Mouse (Mus musculus) liver, postnatal 0 days (tissue): Measurements from ENCODE around the gene Hmcn1. TPM values are rescaled to one million over a fixed set of nuclear protein-coding genes. Genes with fewer than 3 reads are reported as not detected.

ENCODE experiments used
- ATAC-seq: fragments of 200-750 bp; cut with Nextera tagmentation; 2 replicates; pipeline ENCODE4 v1.8.0; 2017; ENCODE audit warnings: mild to moderate bottlenecking, moderate library complexity
- DNase-seq: peaks from one replicate; pipeline ENCODE4 v3.0.0-alpha.2; 2016
- H3K27ac ChIP-seq: fragments of 300-500 bp; sonication (generic); 2 replicates; pipeline ENCODE4 v1.5.1; 2014; ENCODE audit warnings: antibody characterized with exemption, moderate library complexity, mild to moderate bottlenecking, low read depth
- H3K27me3 ChIP-seq: fragments of 300-500 bp; sonication (generic); 2 replicates; pipeline ENCODE4 v1.6.1; 2014; ENCODE audit warnings: low read length, control low read depth, mixed read lengths; ENCODE audit not compliant: insufficient read depth
- H3K36me3 ChIP-seq: fragments of 300-500 bp; sonication (generic); replicated peaks from 2 replicates; pipeline ENCODE4 v1.6.1; 2014; ENCODE audit warnings: mild to moderate bottlenecking, control low read depth, low read length, moderate library complexity, mixed read lengths; ENCODE audit not compliant: insufficient read depth
- H3K4me1 ChIP-seq: fragments of 300-500 bp; sonication (generic); 2 replicates; pipeline ENCODE4 v1.6.1; 2014; ENCODE audit warnings: antibody characterized with exemption, mild to moderate bottlenecking, control low read depth; ENCODE audit not compliant: insufficient read depth
- H3K4me2 ChIP-seq: fragments of 300-500 bp; sonication (generic); 2 replicates; pipeline ENCODE4 v1.6.1; 2014; ENCODE audit warnings: low read depth, mild to moderate bottlenecking, low read length, moderate library complexity, mixed read lengths
- H3K4me3 ChIP-seq: fragments of 300-500 bp; sonication (generic); 2 replicates; pipeline ENCODE4 v1.5.1; 2014; ENCODE audit warnings: low read depth, low read length
- H3K9ac ChIP-seq: fragments of 300-500 bp; sonication (generic); replicated peaks from 2 replicates; pipeline ENCODE4 v1.6.1; 2014; ENCODE audit warnings: mild to moderate bottlenecking, moderate library complexity
- H3K9me3 ChIP-seq: fragments of 300-500 bp; sonication (generic); 2 replicates; pipeline ENCODE4 v1.6.1; 2016; ENCODE audit warnings: mild to moderate bottlenecking, control low read depth, low read length, mixed read lengths
- CTCF ChIP-seq: sonication (generic); IDR thresholded peaks from 2 replicates; pipeline ENCODE4 v1.5.1; 2016; ENCODE audit warnings: antibody characterized with exemption, low read depth
- EP300 ChIP-seq: IDR thresholded peaks from 2 replicates; pipeline ENCODE4 v1.6.1; 2016; ENCODE audit warnings: antibody characterized with exemption, low read depth, mild to moderate bottlenecking
- WGBS: fragments of 180-500 bp; shearing (Covaris S2); extraction: QIAGEN DNeasy Blood & Tissue Kit; methylation state at CpG from one replicate; pipeline ENCODE4 v1.1.7; 2014; ENCODE audit not compliant: insufficient replicate concordance; 5-methylcytosine and 5-hydroxymethylcytosine counted together
- polyA plus RNA-seq: library from polyadenylated mRNA; unstranded; fragments of >200 nt; fragmentation: Nextera tagmentation; extraction: Ambion mirVana; gene quantifications from 2 replicates; pipeline ENCODE4 v1.2.1, GENCODE M21; 2015

Gene Hmcn1
- polyA plus RNA-seq, 1 experiment from 2014 or later = 2.4 TPM

DNA sequence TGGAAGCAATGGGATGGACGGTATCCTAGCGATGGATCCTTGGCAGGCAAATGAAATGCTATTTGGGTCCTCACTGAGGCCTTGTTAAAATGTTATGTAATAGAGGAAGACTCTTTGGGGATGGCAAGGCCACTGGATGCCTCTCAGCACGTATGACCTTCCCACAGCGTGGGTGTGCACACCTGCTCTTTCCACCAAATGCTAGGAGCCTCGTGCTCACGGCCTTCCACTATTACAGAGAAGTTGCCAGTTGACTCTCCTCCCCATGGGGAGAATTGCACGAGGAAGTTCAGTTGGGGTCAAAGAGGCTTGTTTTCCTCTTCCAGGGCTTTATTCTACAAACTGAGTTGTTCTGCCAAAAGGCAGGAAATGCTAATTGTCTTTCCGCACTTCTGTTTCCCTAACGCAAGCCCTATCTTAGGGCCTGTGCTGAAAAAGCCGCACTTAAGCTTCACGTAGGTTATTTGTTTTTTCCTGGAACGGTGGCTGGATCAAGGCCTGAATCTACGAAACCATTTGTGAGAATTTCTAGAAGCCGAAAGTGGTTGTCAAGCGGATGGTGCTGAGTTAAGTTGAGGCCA, 43.3 kb upstream of the Hmcn1 start:
- no peak for DNase-seq
- 0 out of 2 replicates have a peak overlapping the region, but pooled peaks have one; percentile 16 for H3K27ac ChIP-seq
- H3K4me3 ChIP-seq = no peak overlapping the region
- ATAC-seq = peak; percentile 18; the same call in 1 of the 2 replicates
- H3K4me1 ChIP-seq = peaks cover 16% of the 10 kb centered on the region
- no peaks in the 10 kb centered on the region for H3K9me3 ChIP-seq
- WGBS = 62% methylated on average over 15 of the region's 15 CpGs
- H3K4me2 ChIP-seq = no peak overlapping the region
- no peak for TF ChIP-seq EP300
- TF ChIP-seq CTCF = no peak
- no peak overlapping the region for H3K9ac ChIP-seq
- H3K27me3 ChIP-seq = no peaks in the 10 kb centered on the region
- no peaks in the 10 kb centered on the region for H3K36me3 ChIP-seq

GRCm38 (mm10) chr1:151035766-151036165, 42.5 kb upstream of the Hmcn1 start:
- ATAC-seq = no peak
- Histone ChIP-seq H3K4me2 (no peak overlapping the region), H3K36me3 (no peaks in the 10 kb centered on the region), H3K4me3 (no peak overlapping the region), H3K27me3 (no peaks in the 10 kb centered on the region), H3K9ac (no peak overlapping the region), H3K4me1 (peaks cover 12% of the 10 kb centered on the region), H3K9me3 (no peaks in the 10 kb centered on the region), H3K27ac (no peak overlapping the region)
- TF ChIP-seq CTCF (no peak), EP300 (no peak)
- WGBS = 75% methylated on average over 3 of the region's 3 CpGs
- DNase-seq = no peak

DNA sequence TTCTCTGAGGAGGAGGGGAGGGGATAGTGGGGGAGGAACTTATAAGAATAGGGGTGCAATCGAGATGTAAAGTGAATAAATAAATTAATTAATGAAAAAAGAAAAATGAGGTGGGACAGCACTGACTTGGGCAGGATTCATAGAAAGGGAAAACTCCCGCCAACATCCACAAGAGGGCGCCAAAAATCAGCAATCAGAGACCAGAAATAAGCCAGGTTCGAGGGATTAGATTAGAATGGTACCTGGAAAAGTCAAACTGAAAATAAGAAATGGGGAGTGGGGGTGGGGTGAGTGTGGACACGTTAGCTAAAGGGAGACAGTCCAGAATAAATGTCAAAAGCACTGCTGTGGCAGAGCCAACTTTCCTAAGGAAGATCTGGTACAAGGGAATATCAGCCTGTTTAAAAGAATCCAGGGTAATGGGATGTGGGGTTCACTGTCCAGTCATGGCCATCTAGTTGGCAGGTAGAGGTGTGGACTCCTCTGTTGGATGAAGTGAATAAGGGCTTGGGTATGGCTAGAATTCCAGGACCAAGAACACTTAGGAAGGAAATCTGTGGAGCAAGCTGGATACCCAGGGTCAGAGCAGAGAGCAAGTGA, 41.9 kb upstream of the Hmcn1 start:
- peak; percentile 29; the same call in 1 of the 2 replicates for ATAC-seq
- Histone ChIP-seq H3K27me3 (no peaks in the 10 kb centered on the region), H3K4me1 (peaks cover 6% of the 10 kb centered on the region), H3K27ac (no peak overlapping the region), H3K9ac (no peak overlapping the region), H3K9me3 (no peaks in the 10 kb centered on the region), H3K4me2 (no peak overlapping the region), H3K36me3 (no peaks in the 10 kb centered on the region), H3K4me3 (no peak overlapping the region)
- peak; percentile 73 for DNase-seq
- WGBS = 2% methylated on average over 5 of the region's 5 CpGs
- TF ChIP-seq EP300 (no peak), CTCF (peak; percentile 87)

DNA sequence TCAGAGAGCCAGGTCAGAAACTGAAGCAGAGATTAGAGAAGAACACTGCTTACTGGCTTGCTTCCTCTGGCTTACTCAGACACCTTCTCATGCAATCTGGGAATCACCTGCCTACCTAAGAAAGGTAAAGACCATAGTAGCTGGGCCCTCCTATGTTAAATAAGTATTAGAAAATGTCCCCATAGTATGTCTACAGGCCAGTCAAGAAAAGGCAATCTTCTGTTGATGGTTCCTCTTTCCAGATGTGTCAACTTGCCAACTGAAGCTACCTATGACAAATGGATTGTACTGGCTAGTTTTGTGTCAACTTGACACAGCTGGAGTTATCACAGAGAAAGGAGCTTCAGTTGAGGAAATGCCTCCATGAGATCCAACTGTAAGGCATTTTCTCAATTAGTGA, 40.1 kb upstream of the Hmcn1 start:
- no peaks in the 10 kb centered on the region for H3K27me3 ChIP-seq
- H3K4me1 ChIP-seq = no peaks in the 10 kb centered on the region; the same call in 1 of the 2 replicates
- H3K4me2 ChIP-seq = no peak overlapping the region
- no peak overlapping the region for H3K9ac ChIP-seq
- no peak overlapping the region for H3K27ac ChIP-seq
- no peaks in the 10 kb centered on the region for H3K36me3 ChIP-seq
- H3K4me3 ChIP-seq = no peak overlapping the region
- no peak for TF ChIP-seq EP300
- TF ChIP-seq CTCF = no peak
- DNase-seq (no peak), ATAC-seq (no peak)
- H3K9me3 ChIP-seq = no peaks in the 10 kb centered on the region

DNA sequence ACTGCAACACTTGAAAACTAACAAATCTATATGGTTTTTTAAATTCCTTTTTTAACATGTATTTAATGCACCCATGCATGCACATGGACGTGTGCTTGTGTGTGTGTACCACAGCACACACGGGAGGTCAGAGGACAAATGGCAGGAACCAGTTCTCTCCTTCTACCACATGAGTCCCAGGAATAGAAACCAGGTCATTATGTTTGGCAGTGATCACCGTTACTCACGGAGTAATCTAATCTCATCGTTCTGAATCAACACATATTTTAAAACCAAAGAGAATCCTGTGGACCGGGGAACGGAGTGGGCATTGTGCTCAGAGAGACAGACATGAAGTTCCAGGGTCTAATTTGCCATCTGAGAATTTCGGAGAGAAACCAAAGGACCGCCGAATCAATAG, 38.3 kb upstream of the Hmcn1 start:
- no peaks in the 10 kb centered on the region for H3K36me3 ChIP-seq
- WGBS = 76% methylated on average over 10 of the region's 10 CpGs
- no peak for DNase-seq
- ATAC-seq = no peak
- H3K4me3 ChIP-seq = no peak overlapping the region
- no peaks in the 10 kb centered on the region for H3K9me3 ChIP-seq
- H3K9ac ChIP-seq = no peak overlapping the region
- no peak overlapping the region for H3K27ac ChIP-seq
- H3K27me3 ChIP-seq = no peaks in the 10 kb centered on the region
- no peaks in the 10 kb centered on the region; the same call in 1 of the 2 replicates for H3K4me1 ChIP-seq
- TF ChIP-seq EP300 (no peak), CTCF (no peak)
- H3K4me2 ChIP-seq = no peak overlapping the region

GRCm38 (mm10) chr1:151031086-151031485, 37.9 kb upstream of the Hmcn1 start:
- Histone ChIP-seq H3K9me3 (no peaks in the 10 kb centered on the region), H3K27ac (no peak overlapping the region), H3K9ac (no peak overlapping the region), H3K36me3 (no peaks in the 10 kb centered on the region), H3K4me2 (no peak overlapping the region), H3K27me3 (no peaks in the 10 kb centered on the region), H3K4me1 (no peaks in the 10 kb centered on the region), H3K4me3 (no peak overlapping the region)
- ATAC-seq = no peak
- 77% methylated on average over 8 of the region's 8 CpGs for WGBS
- TF ChIP-seq EP300 = no peak
- TF ChIP-seq CTCF = no peak
- DNase-seq = no peak
